Mouse (Mus musculus) bone marrow macrophage, adult 2 months (primary cell): Measurements from ENCODE around the gene Cenpj.

Experiments
- CTCF ChIP-seq: IDR thresholded peaks from 2 replicates; pipeline ENCODE4 v1.5.1; 2012; ENCODE audit warnings: low read depth, mild to moderate bottlenecking, low read length, moderate library complexity
- POLR2A ChIP-seq: IDR thresholded peaks from 2 replicates; pipeline ENCODE4 v1.6.1; 2012; ENCODE audit warnings: mild to moderate bottlenecking, low read depth, low read length, borderline replicate concordance

DNA sequence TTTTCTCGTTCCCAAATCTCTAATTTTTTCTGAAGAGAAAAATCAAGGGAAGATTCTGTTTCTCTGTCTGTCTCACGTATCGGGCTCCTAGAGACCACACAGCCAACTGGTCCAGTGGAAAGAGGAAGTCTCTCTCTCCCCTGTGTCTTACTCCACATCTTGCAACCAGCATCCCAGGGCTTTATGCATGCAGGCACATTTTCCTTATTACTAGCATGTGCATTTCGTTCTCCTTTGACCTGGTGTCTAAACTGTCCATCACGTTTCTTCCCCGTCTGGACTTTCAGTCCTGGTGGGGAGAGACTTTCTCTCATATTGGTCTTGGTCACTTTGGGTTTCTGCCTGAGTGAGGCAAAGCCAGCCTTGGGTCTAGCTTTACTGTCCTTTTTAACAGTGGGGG, 22.3 kb downstream of the Cenpj start:
- TF ChIP-seq CTCF, result no peak
- TF ChIP-seq POLR2A, result no peak
